Mouse (Mus musculus): Measurements from ENCODE around the gene Esr1. TPM values are rescaled to one million over a fixed set of nuclear protein-coding genes. Genes with fewer than 3 reads are reported as not detected.
A peak's percentile ranks its signal among the peaks of the same experiment; 100 is the strongest.

The Esr1 gene
- polyA plus RNA-seq, 1 experiment from 2014 or later: 0.34 TPM

GRCm38 (mm10) chr10:4624581-4624980 is 13.2 kb downstream of the Esr1 start:
- H3K27ac ChIP-seq (ENCODE audit: low read depth): no peak overlapping the region
- H3K27me3 ChIP-seq (replicated peaks; ENCODE audit: control insufficient read depth, insufficient read depth, low read length): no peaks in the 10 kb centered on the region
- H3K4me3 ChIP-seq (ENCODE audit: low read depth, low read length): no peak overlapping the region
- DNase-seq (ENCODE audit: low spot score) (no peak), ATAC-seq (replicated peaks; ENCODE audit: low FRiP score, low TSS enrichment, low read depth) (no peak)
- 67% methylated on average over 4 of the region's 4 CpGs for WGBS
- H3K4me1 ChIP-seq (replicated peaks; ENCODE audit: control insufficient read depth, insufficient read depth, low read length): no peaks in the 10 kb centered on the region
- H3K9ac ChIP-seq (ENCODE audit: low read length): no peak overlapping the region
- no peaks in the 10 kb centered on the region for H3K9me3 ChIP-seq (ENCODE audit: control insufficient read depth, low read length)
- H3K36me3 ChIP-seq (ENCODE audit: control insufficient read depth, insufficient read depth, low read length): no peaks in the 10 kb centered on the region
- H3K4me2 ChIP-seq (ENCODE audit: low read length): no peak overlapping the region

DNA sequence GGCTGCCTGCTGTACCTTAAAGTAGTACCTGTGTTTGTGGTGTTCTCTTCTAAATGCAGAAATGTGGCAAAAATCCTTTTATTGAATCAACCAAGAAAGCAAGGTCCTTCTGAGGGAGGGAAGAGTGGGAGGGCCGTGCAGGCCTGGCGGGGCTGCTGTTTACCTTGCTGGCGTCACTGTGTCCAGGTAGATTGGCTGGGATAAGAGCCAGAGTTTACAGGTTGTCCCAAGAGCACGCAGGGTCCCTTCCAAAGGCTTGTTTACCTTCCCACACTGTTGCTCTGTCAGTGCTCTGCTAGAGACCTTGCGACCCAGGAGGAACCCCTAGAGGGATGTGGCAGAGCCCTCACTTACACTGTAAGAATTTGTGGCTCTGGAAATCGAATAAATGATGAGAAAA is 13.9 kb downstream of the Esr1 start:
- H3K4me3 ChIP-seq (ENCODE audit: low read depth, low read length): no peak overlapping the region
- no peak overlapping the region for H3K9ac ChIP-seq (ENCODE audit: low read length)
- H3K27me3 ChIP-seq (replicated peaks; ENCODE audit: control insufficient read depth, insufficient read depth, low read length): no peaks in the 10 kb centered on the region
- no peak for ATAC-seq (replicated peaks; ENCODE audit: low FRiP score, low TSS enrichment, low read depth)
- no peaks in the 10 kb centered on the region for H3K9me3 ChIP-seq (ENCODE audit: control insufficient read depth, low read length)
- DNase-seq (ENCODE audit: low spot score): peak; percentile 44
- 53% methylated on average over 6 of the region's 6 CpGs for WGBS
- no peak overlapping the region for H3K4me2 ChIP-seq (ENCODE audit: low read length)
- no peak overlapping the region for H3K27ac ChIP-seq (ENCODE audit: low read depth)
- no peaks in the 10 kb centered on the region for H3K4me1 ChIP-seq (replicated peaks; ENCODE audit: control insufficient read depth, insufficient read depth, low read length)
- H3K36me3 ChIP-seq (ENCODE audit: control insufficient read depth, insufficient read depth, low read length): no peaks in the 10 kb centered on the region

DNA sequence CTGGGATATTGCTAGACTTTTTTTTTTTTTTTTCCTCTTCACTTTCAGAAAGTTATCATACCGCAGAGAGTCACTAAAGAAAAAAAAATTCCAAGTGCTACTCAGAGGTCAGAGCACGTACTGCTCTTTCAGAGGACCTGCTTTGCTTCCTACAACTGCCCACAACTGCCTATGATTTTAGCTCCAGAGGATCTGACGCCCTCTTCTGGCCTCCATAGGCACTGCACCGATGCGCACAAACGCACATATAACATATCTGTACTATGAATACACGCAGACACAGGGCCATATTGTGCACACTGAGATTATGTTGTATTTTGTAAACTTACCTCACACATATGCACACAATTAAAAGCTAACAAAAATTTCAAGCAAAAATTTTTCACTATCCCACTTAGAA is 15.0 kb downstream of the Esr1 start:
- WGBS: 82% methylated on average over 7 of the region's 7 CpGs
- H3K4me3 ChIP-seq (ENCODE audit: low read depth, low read length): no peak overlapping the region
- H3K27me3 ChIP-seq (replicated peaks; ENCODE audit: control insufficient read depth, insufficient read depth, low read length): no peaks in the 10 kb centered on the region
- no peak overlapping the region for H3K4me2 ChIP-seq (ENCODE audit: low read length)
- no peak overlapping the region for H3K9ac ChIP-seq (ENCODE audit: low read length)
- no peak overlapping the region for H3K27ac ChIP-seq (ENCODE audit: low read depth)
- H3K9me3 ChIP-seq (ENCODE audit: control insufficient read depth, low read length): no peaks in the 10 kb centered on the region
- H3K4me1 ChIP-seq (replicated peaks; ENCODE audit: control insufficient read depth, insufficient read depth, low read length): no peaks in the 10 kb centered on the region
- no peaks in the 10 kb centered on the region for H3K36me3 ChIP-seq (ENCODE audit: control insufficient read depth, insufficient read depth, low read length)
- ATAC-seq (replicated peaks; ENCODE audit: low FRiP score, low TSS enrichment, low read depth): no peak
- peak; percentile 41 for DNase-seq (ENCODE audit: low spot score)

DNA sequence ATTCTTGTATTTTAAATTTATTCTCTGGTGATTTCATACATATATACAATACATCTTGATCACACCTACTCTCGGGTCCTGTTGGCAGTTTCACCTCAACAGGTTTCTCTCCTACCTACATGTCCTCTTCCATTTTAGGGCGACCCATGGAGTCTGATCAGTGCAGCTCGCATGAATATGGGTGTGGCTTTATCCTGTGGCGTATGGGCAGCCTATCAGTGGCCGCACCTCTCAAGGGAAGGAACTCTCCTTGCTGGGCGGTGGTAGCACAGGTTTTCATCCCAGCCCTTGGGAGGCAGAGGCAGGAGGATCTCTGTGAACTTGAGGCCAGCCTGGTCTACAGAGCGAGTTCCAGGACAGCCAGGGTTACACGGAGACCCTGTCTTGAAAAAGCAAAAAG is 15.6 kb downstream of the Esr1 start:
- no peaks in the 10 kb centered on the region for H3K36me3 ChIP-seq (ENCODE audit: control insufficient read depth, insufficient read depth, low read length)
- no peak overlapping the region for H3K9ac ChIP-seq (ENCODE audit: low read length)
- no peak overlapping the region for H3K4me3 ChIP-seq (ENCODE audit: low read depth, low read length)
- no peaks in the 10 kb centered on the region for H3K4me1 ChIP-seq (replicated peaks; ENCODE audit: control insufficient read depth, insufficient read depth, low read length)
- H3K4me2 ChIP-seq (ENCODE audit: low read length): no peak overlapping the region
- DNase-seq (ENCODE audit: low spot score) (peak; percentile 21), ATAC-seq (replicated peaks; ENCODE audit: low FRiP score, low TSS enrichment, low read depth) (no peak)
- H3K9me3 ChIP-seq (ENCODE audit: control insufficient read depth, low read length): no peaks in the 10 kb centered on the region
- WGBS: 93% methylated on average over 8 of the region's 8 CpGs
- no peaks in the 10 kb centered on the region for H3K27me3 ChIP-seq (replicated peaks; ENCODE audit: control insufficient read depth, insufficient read depth, low read length)
- H3K27ac ChIP-seq (ENCODE audit: low read depth): no peak overlapping the region

DNA sequence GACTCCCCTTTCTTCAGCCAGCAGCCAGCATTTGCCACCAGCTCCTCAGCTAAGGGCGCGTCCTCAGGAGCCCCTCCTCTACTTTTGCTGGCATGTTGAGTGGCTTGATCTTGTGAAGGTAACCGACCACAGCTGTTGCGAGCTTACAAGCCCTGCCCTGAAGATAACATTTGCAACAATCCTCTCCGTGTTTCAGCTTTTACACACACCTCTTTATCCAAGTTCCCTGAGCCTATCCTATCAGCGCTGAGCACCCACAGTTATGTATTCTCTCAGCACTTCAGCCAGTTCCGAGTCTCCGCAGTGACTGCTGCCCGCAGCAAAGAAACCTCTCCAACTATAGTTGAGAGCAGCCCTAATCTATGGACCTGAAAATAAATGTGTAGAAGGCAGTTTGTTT is 16.0 kb downstream of the Esr1 start:
- ATAC-seq (replicated peaks; ENCODE audit: low FRiP score, low TSS enrichment, low read depth) (no peak), DNase-seq (ENCODE audit: low spot score) (peak; percentile 18)
- no peaks in the 10 kb centered on the region for H3K9me3 ChIP-seq (ENCODE audit: control insufficient read depth, low read length)
- 85% methylated on average over 9 of the region's 9 CpGs for WGBS
- H3K36me3 ChIP-seq (ENCODE audit: control insufficient read depth, insufficient read depth, low read length): no peaks in the 10 kb centered on the region
- H3K4me3 ChIP-seq (ENCODE audit: low read depth, low read length): no peak overlapping the region
- no peak overlapping the region for H3K4me2 ChIP-seq (ENCODE audit: low read length)
- H3K4me1 ChIP-seq (replicated peaks; ENCODE audit: control insufficient read depth, insufficient read depth, low read length): no peaks in the 10 kb centered on the region
- H3K27me3 ChIP-seq (replicated peaks; ENCODE audit: control insufficient read depth, insufficient read depth, low read length): no peaks in the 10 kb centered on the region
- H3K9ac ChIP-seq (ENCODE audit: low read length): no peak overlapping the region
- no peak overlapping the region for H3K27ac ChIP-seq (ENCODE audit: low read depth)

- Histone ChIP-seq H3K9me3 (ENCODE audit: control insufficient read depth, low read length) (no peaks in the 10 kb centered on the region), H3K4me2 (ENCODE audit: low read length) (no peak overlapping the region), H3K9ac (ENCODE audit: low read length) (no peak overlapping the region), H3K4me1 (replicated peaks; ENCODE audit: control insufficient read depth, insufficient read depth, low read length) (no peaks in the 10 kb centered on the region), H3K27me3 (replicated peaks; ENCODE audit: control insufficient read depth, insufficient read depth, low read length) (no peaks in the 10 kb centered on the region), H3K4me3 (ENCODE audit: low read depth, low read length) (no peak overlapping the region), H3K36me3 (ENCODE audit: control insufficient read depth, insufficient read depth, low read length) (no peaks in the 10 kb centered on the region), H3K27ac (ENCODE audit: low read depth) (no peak overlapping the region)
- no peak for ATAC-seq (replicated peaks; ENCODE audit: low FRiP score, low TSS enrichment, low read depth)
- DNase-seq (ENCODE audit: low spot score): no peak
Observed at GRCm38 (mm10) chr10:4629314-4629713, 17.9 kb downstream of the Esr1 start.

DNA sequence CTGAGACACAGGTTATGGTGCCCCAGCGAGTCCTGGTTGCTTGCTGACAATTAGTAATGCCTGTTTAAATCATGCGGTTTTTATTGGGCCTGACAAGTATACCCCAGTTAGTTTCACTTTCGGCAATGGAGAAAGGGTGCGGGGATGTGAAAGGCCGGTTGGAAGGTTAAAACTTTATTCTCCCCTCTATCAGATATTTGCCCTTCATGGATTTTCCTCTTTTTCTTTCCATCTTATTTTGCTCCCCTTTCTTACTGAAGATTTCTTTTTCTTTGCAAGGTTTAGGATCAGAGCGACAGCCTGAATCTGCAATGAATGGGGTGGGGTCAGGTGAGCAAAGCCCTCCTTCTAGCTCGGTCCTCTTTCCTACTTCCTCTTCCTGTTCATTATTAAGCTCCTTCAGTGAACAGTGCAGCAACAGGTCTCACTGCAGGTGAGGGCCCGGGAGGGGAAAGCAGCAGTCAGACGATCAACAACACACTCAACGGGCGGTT is 20.9 kb downstream of the Esr1 start:
- Histone ChIP-seq H3K9ac (ENCODE audit: low read length) (no peak overlapping the region), H3K4me1 (replicated peaks; ENCODE audit: control insufficient read depth, insufficient read depth, low read length) (no peaks in the 10 kb centered on the region), H3K36me3 (ENCODE audit: control insufficient read depth, insufficient read depth, low read length) (no peaks in the 10 kb centered on the region), H3K4me3 (ENCODE audit: low read depth, low read length) (no peak overlapping the region), H3K4me2 (ENCODE audit: low read length) (no peak overlapping the region), H3K27ac (ENCODE audit: low read depth) (no peak overlapping the region), H3K27me3 (replicated peaks; ENCODE audit: control insufficient read depth, insufficient read depth, low read length) (no peaks in the 10 kb centered on the region), H3K9me3 (ENCODE audit: control insufficient read depth, low read length) (no peaks in the 10 kb centered on the region)
- no peak for ATAC-seq (replicated peaks; ENCODE audit: low FRiP score, low TSS enrichment, low read depth)
- 75% methylated on average over 11 of the region's 11 CpGs for WGBS
- DNase-seq (ENCODE audit: low spot score): no peak

GRCm38 (mm10) chr10:4633287-4634030 is 22.1 kb downstream of the Esr1 start:
- Histone ChIP-seq H3K27me3 (replicated peaks; ENCODE audit: control insufficient read depth, insufficient read depth, low read length) (no peaks in the 10 kb centered on the region), H3K36me3 (ENCODE audit: control insufficient read depth, insufficient read depth, low read length) (no peaks in the 10 kb centered on the region), H3K9me3 (ENCODE audit: control insufficient read depth, low read length) (no peaks in the 10 kb centered on the region), H3K4me2 (ENCODE audit: low read length) (no peak overlapping the region), H3K9ac (ENCODE audit: low read length) (no peak overlapping the region), H3K4me1 (replicated peaks; ENCODE audit: control insufficient read depth, insufficient read depth, low read length) (no peaks in the 10 kb centered on the region), H3K4me3 (ENCODE audit: low read depth, low read length) (no peak overlapping the region), H3K27ac (ENCODE audit: low read depth) (no peak overlapping the region)
- DNase-seq (ENCODE audit: low spot score): no peak
- ATAC-seq (replicated peaks; ENCODE audit: low FRiP score, low TSS enrichment, low read depth): no peak
- WGBS: 58% methylated on average over 14 of the region's 14 CpGs

DNA sequence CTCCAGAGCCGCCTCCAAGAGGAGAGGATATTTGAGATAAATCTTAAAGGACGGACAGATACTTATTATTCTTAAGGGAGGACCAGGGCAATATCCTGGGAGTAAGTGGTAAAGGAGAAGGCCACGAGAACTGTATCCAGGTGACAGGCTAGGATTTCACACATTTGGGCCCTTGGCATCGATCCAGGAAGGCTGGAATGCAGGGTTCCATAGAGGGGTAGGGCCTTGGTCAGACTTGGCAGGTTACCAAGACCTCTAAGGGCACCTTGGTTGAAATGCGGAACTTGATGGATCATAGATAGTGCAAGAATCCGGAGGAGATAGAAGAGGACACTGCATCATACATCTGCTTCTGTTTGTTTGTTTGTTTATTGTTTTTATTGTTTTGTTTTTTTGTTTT is 24.3 kb downstream of the Esr1 start:
- no peak for ATAC-seq (replicated peaks; ENCODE audit: low FRiP score, low TSS enrichment, low read depth)
- H3K36me3 ChIP-seq (ENCODE audit: control insufficient read depth, insufficient read depth, low read length): no peaks in the 10 kb centered on the region
- H3K27ac ChIP-seq (ENCODE audit: low read depth): no peak overlapping the region
- 86% methylated on average over 6 of the region's 6 CpGs for WGBS
- no peaks in the 10 kb centered on the region for H3K27me3 ChIP-seq (replicated peaks; ENCODE audit: control insufficient read depth, insufficient read depth, low read length)
- H3K9me3 ChIP-seq (ENCODE audit: control insufficient read depth, low read length): no peaks in the 10 kb centered on the region
- no peaks in the 10 kb centered on the region for H3K4me1 ChIP-seq (replicated peaks; ENCODE audit: control insufficient read depth, insufficient read depth, low read length)
- DNase-seq (ENCODE audit: low spot score): no peak
- no peak overlapping the region for H3K9ac ChIP-seq (ENCODE audit: low read length)
- H3K4me2 ChIP-seq (ENCODE audit: low read length): no peak overlapping the region
- H3K4me3 ChIP-seq (ENCODE audit: low read depth, low read length): no peak overlapping the region
